Mouse (Mus musculus): ENCODE results near the gene Unc5c.

- TF ChIP-seq CTCF (IDR thresholded peaks at IDR 0.05; ENCODE audit: insufficient read depth, low read length) (no peak), POLR2A (IDR thresholded peaks at IDR 0.05; ENCODE audit: borderline replicate concordance, extremely low read depth, low read depth, low read length) (no peak)
Measured at GRCm38 (mm10) chr3:141464691-141465103, 319 bp upstream of the Unc5c start.

Data from lung, adult 2 months (tissue).